ENCODE assay signal across 13 mouse cellular contexts in genomic region chr11:116376945-116377661, GRCm38 (mm10). TPM values are rescaled to one million over a fixed set of nuclear protein-coding genes. Genes with fewer than 3 reads are reported as not detected.
A peak's percentile ranks its signal among the peaks of the same experiment; 100 is the strongest.
DNase-seq lines count a peak whose midpoint lies in the region; ATAC-seq and TF ChIP-seq lines count a peak whose summit lies in the region.
"Had no signal": no experiment of that assay in that cellular context is flagged by ENCODE, and none has a peak within 500 bp of the region (broad histone marks: within the 10 kb centered on the region; RNA-seq: fewer than 3 reads in every experiment).

No protein-coding gene starts in this region.

- no peak for ATAC-seq in intestine, embryonic 15.5 days

- H3K4me1 ChIP-seq in spleen, adult 2 months (ENCODE audit: control insufficient read depth, insufficient read depth, insufficient read length), result peaks cover 8% of the 10 kb centered on the region; the same call in 1 of the 2 replicates
- H3K4me1 ChIP-seq in megakaryocyte, embryonic 14.5 days, result peaks cover 40% of the 10 kb centered on the region
- H3K4me1 ChIP-seq in intestine, embryonic 15.5 days (replicated peaks), result peaks cover under 1% of the 10 kb centered on the region
- H3K4me1 ChIP-seq: hindbrain, embryonic 12.5 days had no signal

- H3K4me2 ChIP-seq in intestine, embryonic 15.5 days (replicated peaks), result no peak overlapping the region
- H3K4me2 ChIP-seq: hindbrain, embryonic 12.5 days; liver, embryonic 15.5 days had no signal

- H3K4me3 ChIP-seq in spleen, adult 2 months (ENCODE audit: extremely low read depth, insufficient read depth, insufficient read length), result peak overlapping the region; percentile 6; the same call in 1 of the 2 replicates
- H3K4me3 ChIP-seq in megakaryocyte, embryonic 14.5 days (replicated peaks), result peak overlapping the region; percentile 84
- no peak overlapping the region for H3K4me3 ChIP-seq in intestine, embryonic 15.5 days (replicated peaks)
- H3K4me3 ChIP-seq: heart, embryonic 10.5 days; hindbrain, embryonic 12.5 days; liver, embryonic 15.5 days had no signal

- H3K27me3 ChIP-seq in spleen, adult 2 months (ENCODE audit: control insufficient read depth, insufficient read depth, low read length), result no peaks in the 10 kb centered on the region
- H3K27me3 ChIP-seq in megakaryocyte, embryonic 14.5 days (replicated peaks), result peaks cover 20% of the 10 kb centered on the region
- no peaks in the 10 kb centered on the region for H3K27me3 ChIP-seq in intestine, embryonic 15.5 days (replicated peaks)
- H3K27me3 ChIP-seq: hindbrain, embryonic 12.5 days; liver, embryonic 15.5 days had no signal

- no peak overlapping the region for H3K9ac ChIP-seq in intestine, embryonic 15.5 days
- H3K9ac ChIP-seq: hindbrain, embryonic 12.5 days; liver, embryonic 15.5 days had no signal

- DNase-seq in adrenal gland, postnatal 14 days, result peak; percentile 28
- DNase-seq in adrenal gland, postnatal 10 days, result no peak
- peak; percentile 45 to 46 for DNase-seq in spleen, adult 2 months (ENCODE audit: low read depth in 1 of 2, low spot score in 2 of 2)
- no peak for DNase-seq in spleen, postnatal 14 days (ENCODE audit: low spot score in 2 of 2)
- DNase-seq in thymus, postnatal 4 days, result peak; percentile 62
- no peak for DNase-seq in left cerebral cortex, adult 18-20 months (ENCODE audit: low spot score in 2 of 2)
- DNase-seq: cerebellum, postnatal 36 days; midbrain, embryonic 14.5 days had no signal

- no peaks in the 10 kb centered on the region for H3K36me3 ChIP-seq in spleen, adult 2 months (ENCODE audit: control insufficient read depth, insufficient read depth, low read length)
- no peaks in the 10 kb centered on the region for H3K36me3 ChIP-seq in megakaryocyte, embryonic 14.5 days (replicated peaks; ENCODE audit: low read length)
- no peaks in the 10 kb centered on the region; the same call in 1 of the 2 replicates for H3K36me3 ChIP-seq in intestine, embryonic 15.5 days
- H3K36me3 ChIP-seq: heart, embryonic 10.5 days; liver, embryonic 15.5 days had no signal

- no peaks in the 10 kb centered on the region for H3K9me3 ChIP-seq in megakaryocyte, embryonic 14.5 days
- H3K9me3 ChIP-seq in intestine, embryonic 15.5 days, result no peaks in the 10 kb centered on the region
- H3K9me3 ChIP-seq: heart, embryonic 10.5 days; hindbrain, embryonic 12.5 days; liver, embryonic 15.5 days had no signal

- WGBS in spleen, adult 2 months, result 6% methylated on average over 7 of the region's 7 CpGs
- 56% methylated on average over 7 of the region's 7 CpGs for WGBS in intestine, embryonic 15.5 days

- TF ChIP-seq CTCF in spleen, adult 2 months (IDR thresholded peaks at IDR 0.05; ENCODE audit: extremely low read depth, insufficient read depth, insufficient read length, insufficient replicate concordance), result no peak

- TF ChIP-seq POLR2A in spleen, adult 2 months (IDR thresholded peaks at IDR 0.05; ENCODE audit: low read depth, low read length), result no peak

- H3K27ac ChIP-seq in spleen, adult 2 months (ENCODE audit: insufficient read depth, low read length), result peak overlapping the region; percentile 85
- H3K27ac ChIP-seq in intestine, embryonic 15.5 days, result no peak overlapping the region
- H3K27ac ChIP-seq: heart, embryonic 10.5 days; hindbrain, embryonic 12.5 days; liver, embryonic 15.5 days had no signal

RNA-seq across cellular contexts. Expression of gene Rnf157, which starts 35.7 kb away (rescaled TPM):
- total RNA-seq in adrenal gland, postnatal 14 days (2021), result 8.6 and 10.1 TPM in 2 replicates
- total RNA-seq in adrenal gland, postnatal 10 days (2021), result 10 to 100 TPM; 11.2 to 16.5 TPM
- polyA plus RNA-seq in spleen, adult 2 months (2012; rRNA removed), result 10.7 and 16.2 TPM in 2 replicates
- polyA plus RNA-seq in megakaryocyte, embryonic 14.5 days (2012; ENCODE audit: insufficient read depth, low replicate concordance), result 1.2 and 1.8 TPM in 2 replicates
- 100 to 1,000 TPM; 256 to 274 TPM for total RNA-seq in left cerebral cortex, adult 18-20 months (2021)
- 16.4 and 18.2 TPM in 2 replicates for polyA plus RNA-seq in intestine, embryonic 15.5 days (2015; fragmentation: Nextera tagmentation; extraction: Ambion mirVana)

RNA-seq across cellular contexts. Expression of gene Foxj1, which starts 41.9 kb away (rescaled TPM):
- 0.23 and 0.30 TPM in 2 replicates for total RNA-seq in adrenal gland, postnatal 14 days (2021)
- under 1 TPM; 0.18 to 0.30 TPM for total RNA-seq in adrenal gland, postnatal 10 days (2021)
- 0.47 and 0.59 TPM in 2 replicates for polyA plus RNA-seq in spleen, adult 2 months (2012; rRNA removed)
- polyA plus RNA-seq in megakaryocyte, embryonic 14.5 days (2012; ENCODE audit: insufficient read depth, low replicate concordance), result 0.12 and 0.84 TPM in 2 replicates
- 1 to 10 TPM; 3.8 to 3.9 TPM for total RNA-seq in left cerebral cortex, adult 18-20 months (2021)
- 0.66 and 0.77 TPM in 2 replicates for polyA plus RNA-seq in intestine, embryonic 15.5 days (2015; fragmentation: Nextera tagmentation; extraction: Ambion mirVana)

RNA-seq across cellular contexts. Expression of gene Ubald2, which starts 56.8 kb away (rescaled TPM):
- total RNA-seq in adrenal gland, postnatal 14 days (2021), result 36.4 and 38.8 TPM in 2 replicates
- total RNA-seq in adrenal gland, postnatal 10 days (2021), result 10 to 100 TPM; 47.9 to 51.1 TPM
- polyA plus RNA-seq in spleen, adult 2 months (2012; rRNA removed), result 152 and 245 TPM in 2 replicates
- 443 and 805 TPM in 2 replicates for polyA plus RNA-seq in megakaryocyte, embryonic 14.5 days (2012; ENCODE audit: insufficient read depth, low replicate concordance)
- total RNA-seq in left cerebral cortex, adult 18-20 months (2021), result 10 to 100 TPM; 27.5 to 32.6 TPM
- 48.8 and 50.7 TPM in 2 replicates for polyA plus RNA-seq in intestine, embryonic 15.5 days (2015; fragmentation: Nextera tagmentation; extraction: Ambion mirVana)

Comparison
In these comparisons a context has a peak if more than half of its experiments do, and no peak if none do; other contexts are left out.
1. DNase-seq: peak in adrenal gland, postnatal 14 days (single experiment), spleen, adult 2 months (2 of 2) and thymus, postnatal 4 days (single experiment); none in adrenal gland, postnatal 10 days (single experiment), spleen, postnatal 14 days (0 of 2) and left cerebral cortex, adult 18-20 months (0 of 2).
2. RNA of gene Rnf157, which starts 35.7 kb away (total RNA-seq): 256 to 274 TPM in left cerebral cortex, adult 18-20 months; 11.2 to 16.5 TPM in adrenal gland, postnatal 10 days and 8.6 to 10.1 TPM in adrenal gland, postnatal 14 days; every median in the first group is over 10 times any median in the second.